Mouse (Mus musculus) right cerebral cortex, adult 2 months (tissue): ENCODE data around the gene Krtap12-1.
"Not testable (repeated sequence)": the region's sequence is repeated elsewhere in the genome, so short reads cannot be mapped to it uniquely, and the experiment has no call there.

Experiments used
- DNase-seq, 2 experiments: peaks; one replicate each; pipeline ENCODE4 v3.0.0; 2021 to 2022; ENCODE audit warnings: low spot score in 2 of 2

Gene Krtap12-1

DNA sequence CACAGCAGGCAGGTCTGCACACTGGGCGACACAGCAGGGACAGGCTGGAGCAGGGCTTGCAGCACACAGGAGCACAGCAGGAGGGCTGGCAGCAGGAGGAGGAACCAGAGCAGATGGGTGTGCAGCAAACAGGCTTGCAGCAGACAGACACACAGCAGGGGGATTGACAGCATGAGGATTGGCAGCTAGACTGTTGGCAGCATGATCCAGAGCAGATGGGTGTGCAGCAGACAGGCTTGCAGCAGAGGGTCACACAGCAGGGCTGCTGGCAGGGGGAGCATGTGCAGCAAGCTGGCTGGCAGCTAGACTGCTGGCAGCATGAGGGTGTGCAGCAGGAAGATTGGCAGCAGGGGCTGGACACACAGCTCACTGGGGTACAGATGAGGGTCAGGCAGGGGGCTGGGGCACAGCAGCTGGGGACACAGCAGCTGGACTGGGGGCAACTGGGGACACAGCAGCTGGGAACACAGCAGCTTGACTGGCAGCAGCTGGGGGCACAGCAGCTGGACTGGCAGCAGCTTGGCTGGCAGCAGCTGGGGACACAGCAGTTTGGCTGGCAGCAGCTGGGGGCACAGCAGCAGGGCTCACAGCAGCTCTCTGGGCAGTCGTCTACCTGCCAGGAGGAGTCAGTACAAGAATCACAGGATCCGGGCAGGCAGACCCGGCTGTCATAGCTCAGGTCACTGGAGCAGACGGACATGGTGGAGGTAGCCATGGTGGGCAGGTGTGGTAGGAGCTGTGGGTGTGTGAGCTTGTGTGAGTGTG lies 21.7 kb downstream of the Krtap12-1 start, which contains the start of gene Gm18596:
Gene Gm18596 (minus strand): TSS at position 715 of the 765 bp plus-strand sequence.
- DNase-seq: not testable (repeated sequence)

DNA sequence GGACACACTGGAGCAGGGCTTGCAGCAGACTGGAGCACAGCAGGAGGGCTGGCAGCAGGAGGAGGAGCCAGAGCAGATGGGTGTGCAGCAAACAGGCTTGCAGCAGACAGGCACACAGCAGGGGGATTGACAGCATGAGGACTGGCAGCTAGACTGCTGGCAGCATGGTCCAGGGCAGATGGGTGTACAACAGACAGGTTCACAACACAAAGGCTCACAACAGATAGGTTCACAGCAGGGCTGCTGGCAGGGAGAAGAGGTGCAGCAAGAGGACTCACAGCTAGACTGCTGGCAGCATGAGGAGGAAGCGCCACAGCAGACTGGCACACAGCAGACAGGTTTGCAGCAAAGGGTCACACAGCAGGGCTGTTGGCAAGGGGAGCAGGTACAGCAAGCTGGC lies 30.3 kb downstream of the Krtap12-1 start:
- not testable (repeated sequence) for DNase-seq

DNA sequence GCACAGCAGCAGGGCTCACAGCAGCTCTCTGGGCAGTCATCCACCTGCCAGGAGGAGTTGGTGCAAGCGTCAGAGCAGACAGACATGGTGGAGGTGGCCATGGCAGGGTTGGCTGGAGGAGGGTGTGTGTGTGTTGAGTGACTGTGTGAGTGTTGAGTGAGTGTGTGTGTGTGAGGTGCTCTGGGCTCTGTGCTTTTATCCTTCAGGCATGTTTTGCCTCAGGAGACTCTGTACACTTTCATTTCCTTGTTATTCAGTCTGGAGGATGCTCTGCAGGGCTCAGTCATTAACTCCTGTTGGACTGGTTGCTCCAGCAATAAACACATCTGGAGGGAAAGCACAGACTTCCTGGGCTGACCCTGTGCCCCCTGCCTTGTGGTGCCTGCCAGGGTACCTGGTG lies 30.9 kb downstream of the Krtap12-1 start, which contains the start of gene Gm9736:
Gene Gm9736 (minus strand): TSS at position 101 of the 400 bp plus-strand sequence.
- not testable (repeated sequence) for DNase-seq

DNA sequence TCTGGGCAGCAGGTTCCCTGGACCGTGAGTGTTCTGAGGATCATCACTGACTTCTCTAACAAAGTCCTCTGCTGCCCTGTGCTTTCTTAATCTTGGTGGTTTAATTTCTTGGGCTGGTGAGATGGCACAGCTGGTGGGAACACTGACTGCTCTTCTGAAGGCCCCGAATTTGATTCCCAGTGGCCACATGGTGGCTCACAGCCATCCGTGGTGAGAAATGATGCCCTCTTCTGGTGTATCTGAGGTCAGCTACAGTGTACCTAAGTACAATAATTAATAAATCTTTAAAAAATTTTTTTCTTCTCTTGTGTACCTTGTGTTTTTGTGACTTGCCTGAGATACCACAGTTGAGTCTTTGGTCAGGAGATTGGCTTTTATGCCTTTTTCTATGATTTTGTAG lies 31.9 kb downstream of the Krtap12-1 start:
- not testable (repeated sequence) for DNase-seq

DNA sequence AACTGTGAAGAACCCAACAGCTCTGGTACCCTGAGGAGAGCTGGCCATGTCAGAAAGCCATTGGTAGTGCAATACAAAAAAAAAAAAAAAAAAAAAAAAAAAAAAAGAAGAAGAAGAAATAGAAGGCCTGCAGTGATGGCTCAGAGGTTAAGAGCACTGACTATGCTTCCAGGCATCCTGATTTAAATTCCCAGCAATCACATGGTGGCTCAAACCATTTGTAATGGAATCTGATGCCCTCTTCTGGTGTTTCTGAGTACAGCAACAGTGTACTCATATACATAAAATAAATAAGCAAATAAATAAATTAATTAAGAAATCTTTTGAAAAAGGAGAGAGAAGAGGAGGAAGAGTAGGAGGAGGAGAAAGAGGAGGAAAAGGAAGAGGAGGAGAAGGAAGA lies 33.0 kb downstream of the Krtap12-1 start:
- DNase-seq: no peak

DNA sequence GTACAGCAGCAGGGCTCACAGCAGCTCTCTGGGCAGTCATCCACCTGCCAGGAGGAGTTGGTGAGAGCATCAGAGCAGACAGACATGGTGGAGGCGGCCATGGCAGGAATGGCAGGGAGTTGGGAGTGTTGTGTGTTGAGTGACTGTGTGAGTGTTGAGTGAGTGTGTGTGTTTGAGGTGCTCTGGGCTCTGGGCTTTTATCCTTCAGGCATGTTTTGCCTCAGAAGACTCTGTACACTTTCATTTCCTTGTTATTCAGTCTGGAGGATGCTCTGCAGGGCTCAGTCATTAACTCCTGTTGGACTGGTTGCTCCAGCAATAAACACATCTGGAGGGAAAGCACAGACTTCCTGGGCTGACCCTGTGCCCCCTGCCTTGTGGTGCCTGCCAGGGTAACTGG lies 39.2 kb downstream of the Krtap12-1 start, which contains the start of gene Gm3233:
Gene Gm3233 (minus strand): TSS at position 101 of the 400 bp plus-strand sequence.
- not testable (repeated sequence) for DNase-seq

DNA sequence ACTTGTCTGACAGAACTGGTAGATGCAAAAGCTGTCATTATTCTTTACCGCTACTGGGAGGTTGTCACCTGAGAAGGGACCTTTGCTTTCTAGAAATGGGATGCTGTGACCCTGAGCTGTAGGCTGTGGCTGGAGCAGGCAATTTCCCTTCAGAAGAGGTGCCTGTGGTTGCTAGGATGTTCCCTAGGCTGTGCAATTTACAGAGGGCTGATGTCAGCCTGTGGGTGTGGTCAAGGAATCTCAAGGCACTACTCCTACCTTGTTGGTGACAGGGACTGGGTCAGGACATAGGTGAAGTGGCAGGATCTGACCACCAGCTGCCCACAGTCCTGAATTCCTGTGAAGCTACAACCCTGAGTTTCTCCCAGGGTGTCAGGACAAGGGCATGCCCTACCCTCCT lies 49.3 kb downstream of the Krtap12-1 start:
- no peak for DNase-seq
